Mouse (Mus musculus): ENCODE data around the gene Chrd. TPM values are rescaled to one million over a fixed set of nuclear protein-coding genes. Genes with fewer than 3 reads are reported as not detected.
A peak's percentile ranks its signal among the peaks of the same experiment; 100 is the strongest.

Gene Chrd
- 10 to 100 TPM; 86.1 to 88.4 TPM for total RNA-seq (2021)

- DNase-seq, result peak; percentile 58 to 64
Measured at GRCm38 (mm10) chr16:20732925-20733730, at the start of gene Chrd. Gene Chrd (plus strand): TSS chr16:20733127.

GRCm38 (mm10) chr16:20690774-20691173 lies 42.2 kb upstream of the Chrd start:
- no peak for DNase-seq

- DNase-seq, result no peak
Measured at GRCm38 (mm10) chr16:20691617-20692016, 41.3 kb upstream of the Chrd start.

DNA sequence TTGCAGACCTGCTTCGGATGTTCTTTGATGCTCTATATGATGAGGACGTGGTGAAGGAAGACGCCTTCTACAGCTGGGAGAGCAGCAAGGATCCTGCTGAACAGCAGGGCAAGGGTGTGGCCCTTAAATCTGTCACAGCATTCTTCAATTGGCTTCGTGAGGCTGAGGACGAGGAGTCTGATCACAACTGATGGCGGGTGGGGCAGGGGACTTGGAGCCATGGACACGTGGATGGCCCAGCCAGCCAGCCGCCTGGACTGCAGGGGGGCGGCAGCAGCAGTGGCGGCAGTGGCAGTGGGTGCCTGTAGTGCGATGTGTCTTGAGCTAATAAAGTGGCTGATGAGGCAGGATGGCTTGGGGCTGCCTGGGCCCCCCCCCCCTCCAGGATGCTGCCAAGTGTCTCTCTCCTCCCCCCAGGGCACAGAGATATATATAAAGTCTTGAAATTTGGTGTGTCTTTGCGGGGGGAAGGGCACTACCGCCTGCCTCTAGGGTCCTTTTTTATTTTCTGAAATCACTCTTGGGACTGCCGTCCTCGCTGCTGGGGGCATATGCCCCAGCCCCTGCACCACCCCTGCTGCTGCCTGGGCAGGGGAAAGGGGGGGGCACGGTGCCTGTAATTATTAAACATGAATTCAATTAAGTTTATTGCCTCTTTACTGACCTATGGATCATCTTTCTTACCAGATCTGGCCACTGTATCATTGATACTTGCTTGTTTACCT lies 40.5 kb upstream of the Chrd start:
- no peak for DNase-seq

DNA sequence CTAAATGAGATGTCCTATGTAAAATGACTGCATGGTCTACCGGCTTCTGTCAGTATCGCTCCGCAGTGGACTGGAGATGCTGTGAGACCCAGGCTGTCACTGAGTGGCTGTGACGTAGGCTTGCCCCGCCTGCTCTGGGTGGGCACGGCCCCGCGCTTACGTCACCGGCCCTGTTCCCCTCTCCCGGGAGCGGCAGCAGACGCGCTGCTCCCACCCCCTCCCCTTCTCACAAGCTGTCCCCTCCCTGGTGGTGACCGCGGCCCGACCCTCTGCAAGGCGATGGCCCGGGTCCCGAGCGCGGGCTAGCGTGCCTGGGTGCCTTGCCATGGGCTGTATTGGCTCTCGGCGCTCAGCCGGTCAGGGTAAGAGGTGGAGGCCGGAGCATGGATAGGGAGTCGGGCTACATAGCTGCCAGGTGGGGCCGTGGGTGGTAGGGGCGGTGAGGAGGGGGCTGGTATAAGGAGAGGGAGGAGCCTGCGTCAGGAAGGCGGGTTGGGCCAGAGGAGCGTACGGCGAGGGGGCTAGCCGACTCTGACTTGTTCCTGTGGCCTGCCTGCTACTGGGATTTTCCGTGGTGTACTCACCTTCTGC lies 39.7 kb upstream of the Chrd start, which contains the start of gene Fam131a:
Gene Fam131a (plus strand): TSS at position 131 of the 591 bp plus-strand sequence.
- DNase-seq, result peak; percentile 96

GRCm38 (mm10) chr16:20694781-20695180 lies 38.1 kb upstream of the Chrd start:
- DNase-seq, result peak; percentile 73 to 75

DNA sequence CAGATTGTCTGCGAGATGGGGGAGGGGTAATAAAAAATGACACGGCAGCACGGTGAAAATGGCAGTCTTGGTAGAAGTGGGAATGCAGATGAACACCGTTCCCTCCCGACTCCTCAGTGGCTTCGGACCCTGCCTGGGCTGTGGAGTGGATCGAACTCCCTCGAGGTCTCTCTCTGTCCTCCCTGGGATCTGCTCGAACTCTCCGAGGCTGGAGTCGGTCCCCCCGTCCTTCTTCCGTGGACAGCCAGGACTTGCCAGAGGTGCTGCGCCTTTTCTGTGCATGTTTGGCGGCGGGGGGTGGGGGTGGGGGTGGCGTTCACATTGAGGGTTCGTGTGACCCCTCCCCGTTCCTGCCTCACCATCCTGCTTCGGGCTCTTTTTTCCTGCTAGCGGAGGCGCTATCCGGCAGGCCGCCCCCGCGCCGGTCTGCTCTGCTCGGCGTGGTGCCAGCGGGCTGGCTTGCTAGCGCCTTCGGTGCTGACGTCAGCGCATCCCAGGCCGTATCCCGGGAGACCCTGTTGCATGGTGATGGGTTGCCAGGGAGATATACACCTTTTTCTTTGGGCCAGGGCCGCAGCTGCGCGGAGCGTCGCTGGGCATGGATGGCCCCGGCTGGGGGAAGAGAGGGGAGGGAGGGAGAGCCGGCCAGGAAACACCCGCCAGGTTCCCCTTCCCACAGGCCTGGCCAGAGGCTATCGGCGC lies 37.2 kb upstream of the Chrd start:
- peak; percentile 98 for DNase-seq

- DNase-seq, result no peak
Measured at GRCm38 (mm10) chr16:20699266-20699665, 33.7 kb upstream of the Chrd start.

- no peak for DNase-seq
Measured at GRCm38 (mm10) chr16:20700036-20700435, 32.9 kb upstream of the Chrd start.

DNA sequence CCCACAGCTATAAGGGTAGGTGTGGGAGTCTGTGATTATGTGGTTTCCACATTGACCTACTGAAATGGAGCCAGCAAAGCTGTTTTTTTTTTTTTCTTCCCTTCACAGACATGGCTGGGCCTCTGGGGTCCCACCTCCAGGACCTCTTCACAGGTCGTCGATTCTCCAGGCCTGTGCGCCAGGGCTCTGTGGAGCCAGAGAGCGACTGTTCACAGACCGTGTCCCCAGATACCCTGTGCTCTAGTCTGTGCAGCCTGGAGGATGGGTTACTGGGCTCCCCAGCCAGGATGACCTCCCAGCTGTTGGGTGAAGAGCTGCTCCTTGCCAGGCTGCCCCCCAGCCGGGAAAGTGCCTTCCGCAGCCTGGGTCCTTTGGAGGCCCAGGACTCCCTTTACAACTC lies 31.6 kb upstream of the Chrd start:
- DNase-seq, result no peak

DNA sequence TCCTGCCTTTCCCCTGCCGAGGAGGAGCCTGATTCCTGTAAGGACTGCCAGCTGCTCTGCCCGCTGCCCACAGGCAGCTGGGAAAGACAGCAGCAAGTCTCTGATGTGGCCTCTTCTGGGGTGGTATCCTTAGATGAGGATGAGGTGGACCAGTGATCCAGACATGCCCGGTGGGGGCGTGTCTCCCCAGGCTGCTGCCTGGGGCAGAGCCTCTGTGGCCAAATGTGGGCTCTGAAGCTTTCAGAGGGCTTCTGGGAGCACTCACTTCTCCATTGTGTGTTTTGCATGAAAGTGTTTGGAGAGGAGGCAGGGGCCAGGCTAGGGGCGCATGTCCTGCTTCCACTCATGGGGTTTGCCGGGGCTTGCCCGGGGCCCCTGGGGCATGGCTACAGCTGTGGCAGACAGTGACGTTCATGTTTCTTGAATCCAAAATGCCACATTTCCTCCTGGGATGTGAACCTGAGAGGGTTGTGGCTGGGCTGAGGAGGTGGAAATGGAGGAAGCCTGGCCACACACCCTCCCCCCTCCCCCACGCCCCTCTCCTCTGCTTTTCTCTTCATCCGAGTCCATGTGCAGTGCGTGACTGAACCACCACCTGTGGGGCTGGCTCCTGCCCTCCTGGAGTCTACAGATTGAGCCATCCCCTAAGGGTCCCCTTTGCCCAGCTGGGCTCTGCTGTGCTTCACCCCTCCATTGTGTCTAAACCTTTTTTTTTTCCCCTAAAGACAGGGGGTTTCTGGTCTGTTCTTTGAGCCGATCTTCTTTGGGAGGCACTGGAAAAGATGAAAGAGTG lies 31.0 kb upstream of the Chrd start:
- no peak for DNase-seq

DNA sequence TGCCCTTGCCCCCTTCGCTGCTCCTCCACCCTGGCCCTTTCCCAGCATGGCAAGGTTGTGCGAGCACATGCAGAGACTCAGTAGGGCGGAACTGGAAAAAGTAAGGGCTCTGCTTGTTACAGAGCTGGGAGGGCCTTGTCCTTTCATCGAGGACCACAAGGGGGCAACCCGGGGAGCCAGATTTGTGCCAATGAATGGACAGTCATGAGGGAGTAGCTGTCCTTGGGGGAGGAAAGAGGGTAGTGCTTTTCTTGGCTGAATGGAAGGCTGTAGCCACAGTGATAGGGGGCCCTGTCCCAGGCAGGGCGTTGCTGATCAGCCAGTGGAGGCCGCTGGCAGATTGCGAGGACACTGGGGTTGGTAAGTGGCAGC lies 30.4 kb upstream of the Chrd start:
- no peak for DNase-seq

DNA sequence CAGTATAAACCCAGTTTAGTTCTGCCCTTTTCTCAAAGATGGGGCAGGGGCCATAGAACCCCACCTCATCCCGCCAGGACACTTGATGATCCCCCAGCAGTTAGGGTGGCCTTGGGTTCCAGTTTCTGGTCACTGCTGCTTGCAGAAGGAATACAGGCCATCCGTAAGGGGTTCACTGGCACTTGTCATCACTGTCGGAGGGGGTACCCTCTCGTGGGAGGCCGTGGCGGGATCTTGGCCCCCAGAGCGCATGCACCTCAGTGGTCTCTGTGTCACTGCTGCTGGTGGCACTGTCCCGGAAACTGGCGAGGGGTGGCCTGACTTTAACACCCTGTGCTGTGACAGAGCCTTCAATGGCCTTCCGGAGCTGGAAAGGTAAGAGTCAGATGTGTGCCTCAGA lies 29.9 kb upstream of the Chrd start:
- DNase-seq, result no peak

GRCm38 (mm10) chr16:20703699-20704400 lies 29.1 kb upstream of the Chrd start:
- no peak for DNase-seq

- DNase-seq, result no peak
Measured at GRCm38 (mm10) chr16:20705786-20706185, 27.1 kb upstream of the Chrd start.

DNA sequence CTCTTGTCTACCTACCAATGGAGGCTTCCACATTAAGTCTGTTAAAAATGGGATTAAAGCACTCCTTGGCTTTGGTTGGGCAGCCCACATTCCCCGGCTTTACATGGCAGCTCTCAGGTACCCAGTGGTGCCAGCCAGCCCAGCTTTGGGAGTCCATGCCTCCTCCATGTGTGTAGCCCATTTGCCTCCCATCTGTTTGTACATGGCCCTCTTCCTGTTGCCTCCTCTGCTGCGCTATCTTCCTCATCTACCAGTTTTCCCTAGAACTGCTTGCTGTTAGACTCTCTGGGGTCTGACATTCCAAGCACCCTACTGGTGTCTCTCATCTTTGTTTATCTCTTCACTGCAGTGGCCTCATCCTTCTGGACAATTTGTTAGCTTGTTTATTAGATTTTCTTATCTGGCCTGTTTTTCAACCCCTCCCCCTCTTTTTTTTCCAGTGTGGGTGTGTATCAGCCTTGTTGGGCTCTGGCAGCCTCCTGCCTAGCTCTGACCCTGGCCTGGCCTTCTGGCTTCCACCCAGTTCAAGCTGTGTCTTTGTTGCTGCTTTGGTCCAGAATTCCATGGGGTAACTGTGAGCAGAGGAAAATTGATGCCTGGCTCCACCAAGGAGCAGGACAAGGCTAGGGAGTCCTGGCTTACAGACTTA lies 26.4 kb upstream of the Chrd start:
- no peak for DNase-seq

- DNase-seq, result no peak
Measured at GRCm38 (mm10) chr16:20708220-20708938, 24.5 kb upstream of the Chrd start.

DNA sequence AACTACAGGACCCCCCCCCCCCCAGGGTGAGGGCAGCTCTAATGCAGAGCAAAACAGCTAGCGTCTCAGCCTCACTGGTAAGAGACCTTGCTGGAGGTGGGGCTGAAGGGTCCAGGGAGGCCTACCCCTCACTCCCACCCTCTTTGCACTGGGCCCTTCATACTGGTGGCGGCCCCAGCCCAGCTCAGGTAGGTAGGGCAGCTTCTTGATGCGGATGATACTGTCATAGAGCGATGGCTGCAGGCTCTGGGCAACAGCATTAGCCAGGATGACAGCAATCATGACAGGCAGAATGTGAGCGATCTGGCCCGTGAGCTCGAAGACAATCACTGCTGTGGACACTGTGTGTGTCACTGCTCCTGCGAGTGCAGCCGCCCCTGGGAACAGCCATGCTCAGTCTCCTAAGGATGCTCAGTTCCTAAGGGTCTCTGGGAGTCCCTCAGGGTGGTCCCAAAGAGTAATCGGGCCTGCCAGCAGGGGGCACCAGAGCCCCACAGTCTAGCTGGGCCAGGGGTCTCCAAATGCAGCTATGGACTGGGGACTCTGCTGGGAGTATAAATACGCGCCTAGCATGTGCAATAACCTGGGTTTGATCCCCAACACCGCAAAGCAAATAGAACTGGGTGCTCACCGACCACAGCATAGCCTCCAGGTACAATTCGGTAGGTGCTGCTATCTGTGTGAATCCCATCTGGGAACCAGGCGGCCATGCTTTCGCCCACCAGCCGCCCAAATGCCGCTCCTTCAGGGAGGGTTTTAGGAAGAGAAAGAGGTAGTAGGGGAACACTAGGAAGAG lies 23.8 kb upstream of the Chrd start:
- no peak for DNase-seq

DNA sequence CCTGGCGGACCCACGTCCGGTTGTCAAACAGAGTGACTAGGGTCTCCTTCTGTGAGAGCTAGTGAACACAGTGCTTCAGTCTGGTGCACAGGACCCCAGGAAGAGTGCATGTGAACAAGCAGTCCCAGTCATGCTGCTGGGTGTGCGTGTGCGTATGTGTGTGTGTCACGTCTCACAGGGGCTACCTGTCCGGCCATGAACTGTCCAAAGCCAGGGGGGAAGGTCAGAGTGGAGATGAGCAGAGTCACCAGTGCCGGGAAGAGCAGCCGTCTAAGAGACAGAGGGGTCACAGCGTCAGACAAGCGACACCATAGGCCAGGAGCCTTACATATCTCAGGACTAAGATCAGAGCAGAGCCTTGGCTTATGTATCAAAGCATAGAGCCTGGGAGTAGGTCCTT lies 22.6 kb upstream of the Chrd start:
- DNase-seq, result no peak

Measured in layer of hippocampus, postnatal 36 days (tissue).